Mouse (Mus musculus) forebrain, embryonic 14.5 days (tissue): Measurements from ENCODE around the gene Txndc16. TPM values are rescaled to one million over a fixed set of nuclear protein-coding genes. Genes with fewer than 3 reads are reported as not detected.

Experiments
- ATAC-seq: fragments of 200-750 bp; cut with Nextera tagmentation; 2 replicates; pipeline ENCODE4 v1.8.0; 2017; ENCODE audit warnings: mild to moderate bottlenecking, moderate library complexity
- DNase-seq: peaks from one replicate; pipeline ENCODE4 v3.0.0-alpha.2; 2015; ENCODE audit warnings: low spot score
- H3K27ac ChIP-seq: fragments of 300-500 bp; sonication (generic); 2 replicates; pipeline ENCODE4 v1.5.1; 2014; ENCODE audit warnings: low read depth, mild to moderate bottlenecking, control low read depth, low read length, moderate library complexity
- H3K27me3 ChIP-seq: fragments of 300-500 bp; sonication (generic); replicated peaks from 2 replicates; pipeline ENCODE4 v1.6.1; 2014; ENCODE audit warnings: low read length, control low read depth, mixed read lengths; ENCODE audit not compliant: control insufficient read depth, insufficient read depth
- H3K36me3 ChIP-seq: fragments of 300-500 bp; sonication (generic); 2 replicates; pipeline ENCODE4 v1.6.1; 2014; ENCODE audit warnings: low read length, control low read depth; ENCODE audit not compliant: control insufficient read depth, insufficient read depth
- H3K4me1 ChIP-seq: fragments of 300-500 bp; sonication (generic); 2 replicates; pipeline ENCODE4 v1.6.1; 2014; ENCODE audit warnings: antibody characterized with exemption, low read length, control low read depth; ENCODE audit not compliant: control insufficient read depth, insufficient read depth
- H3K4me2 ChIP-seq: fragments of 300-500 bp; sonication (generic); 2 replicates; pipeline ENCODE4 v1.6.1; 2014; ENCODE audit warnings: mild to moderate bottlenecking, control low read depth, low read length
- H3K4me3 ChIP-seq: fragments of 300-500 bp; sonication (generic); 2 replicates; pipeline ENCODE4 v1.5.1; 2014; ENCODE audit warnings: low read depth, low read length, control low read depth
- H3K9ac ChIP-seq: fragments of 300-500 bp; sonication (generic); 2 replicates; pipeline ENCODE4 v1.6.1; 2014; ENCODE audit warnings: mild to moderate bottlenecking, low read length, control low read depth, moderate library complexity
- H3K9me3 ChIP-seq: fragments of 300-500 bp; sonication (generic); replicated peaks from 2 replicates; pipeline ENCODE4 v1.6.1; 2016; ENCODE audit warnings: low read length, control low read depth, mixed read lengths; ENCODE audit not compliant: control insufficient read depth
- WGBS: fragments of 180-500 bp; shearing (Covaris S2); extraction: QIAGEN DNeasy Blood & Tissue Kit; methylation state at CpG from one replicate; pipeline ENCODE4 v1.1.7; 2014; 5-methylcytosine and 5-hydroxymethylcytosine counted together
- polyA plus RNA-seq: library from polyadenylated mRNA; unstranded; fragments of >200 nt; fragmentation: Nextera tagmentation; extraction: Ambion mirVana; gene quantifications from 2 replicates; pipeline ENCODE4 v1.2.1, GENCODE M21; 2014

Txndc16 gene
- 29.1 and 36.4 TPM in 2 replicates for polyA plus RNA-seq

DNA sequence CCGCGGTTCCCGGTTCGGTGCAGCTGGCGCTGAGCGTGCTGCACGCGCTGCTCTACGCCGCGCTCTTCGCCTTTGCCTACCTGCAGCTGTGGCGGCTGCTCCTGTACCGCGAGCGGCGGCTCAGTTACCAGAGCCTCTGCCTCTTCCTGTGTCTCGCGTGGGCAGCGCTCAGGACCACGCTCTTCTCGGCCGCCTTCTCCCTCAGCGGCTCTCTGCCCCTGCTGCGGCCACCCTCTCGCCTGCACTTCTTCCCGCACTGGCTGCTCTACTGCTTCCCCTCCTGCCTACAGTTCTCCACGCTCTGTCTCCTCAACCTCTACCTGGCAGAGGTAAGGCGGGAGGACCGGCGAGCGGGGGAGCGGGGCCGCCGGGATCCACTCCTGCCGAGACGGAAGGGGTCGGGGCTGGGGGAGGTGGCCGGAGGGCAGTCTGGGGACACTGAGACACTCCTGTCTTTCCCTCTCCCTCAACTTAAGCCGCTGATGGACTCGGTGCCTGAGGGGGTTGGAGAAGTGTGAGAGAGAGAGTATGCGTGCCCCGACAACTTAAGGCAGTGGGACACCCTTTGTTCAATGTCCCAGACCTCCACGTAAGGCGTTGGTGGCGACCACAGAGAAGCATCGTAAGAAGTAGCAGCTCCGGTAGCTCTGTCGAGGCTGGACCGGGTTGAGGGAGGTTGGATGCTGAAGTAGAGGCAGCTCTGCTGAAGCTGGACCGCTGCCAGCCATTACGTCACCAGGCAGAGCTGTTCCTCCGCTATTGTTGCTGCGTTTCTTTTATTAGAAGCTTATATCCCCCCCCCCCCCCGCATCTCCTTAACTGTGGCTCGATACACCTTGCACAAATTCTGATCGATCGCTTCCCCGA, at the start of gene Txndc16:
TSS of gene Txndc16 (minus strand) at position 239 of the 867 bp plus-strand sequence.
- H3K27me3 ChIP-seq, result no peaks in the 10 kb centered on the region
- H3K9me3 ChIP-seq, result no peaks in the 10 kb centered on the region
- under 1% methylated on average over 59 of the region's 59 CpGs for WGBS
- peak within 1 kb of the TSS; percentile 98 for H3K27ac ChIP-seq
- ATAC-seq (peak; percentile 46), DNase-seq (peak; percentile 96)
- peak within 1 kb of the TSS; percentile 98 for H3K9ac ChIP-seq
- peaks cover 10% of the 10 kb centered on the region; the same call in 1 of the 2 replicates for H3K4me1 ChIP-seq
- H3K36me3 ChIP-seq, result no peaks in the 10 kb centered on the region
- H3K4me3 ChIP-seq, result peak within 1 kb of the TSS; percentile 95
- peak within 1 kb of the TSS; percentile 77 for H3K4me2 ChIP-seq

DNA sequence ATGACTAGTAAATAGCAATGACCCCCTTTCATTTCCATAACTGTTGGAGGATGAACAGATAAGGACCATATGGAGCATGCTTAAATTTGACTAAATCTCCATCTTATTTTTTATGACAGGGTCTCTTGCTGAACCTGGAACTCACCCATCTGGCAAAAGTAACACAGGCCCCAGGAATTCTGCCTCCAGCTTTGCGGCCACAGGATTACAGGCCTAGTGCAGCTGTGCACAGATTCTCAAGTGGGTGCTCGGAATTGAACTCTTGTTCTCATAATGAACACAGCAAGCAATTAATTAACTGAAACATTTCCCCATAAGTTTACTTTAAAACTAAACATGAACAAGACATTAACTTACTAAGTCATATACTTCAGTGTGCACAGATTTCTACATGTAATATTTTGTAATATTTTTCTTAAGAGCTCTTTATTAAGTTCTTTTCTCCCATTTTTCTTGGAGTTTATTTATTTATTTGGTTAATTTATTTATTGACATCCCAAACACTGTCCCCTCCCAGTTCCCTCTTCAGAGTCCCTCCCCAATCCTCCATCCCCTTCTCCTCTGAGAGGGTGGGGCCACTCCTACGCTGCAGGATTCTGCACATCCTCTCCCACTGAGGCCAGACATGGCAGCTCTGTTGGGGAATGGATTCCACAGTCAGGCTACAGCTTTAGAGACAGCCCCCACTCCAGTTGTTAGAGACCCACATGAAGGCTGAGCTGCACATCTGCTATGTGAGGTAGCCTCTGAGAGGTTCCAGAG, 43.9 kb upstream of the Txndc16 start:
- ATAC-seq (no peak), DNase-seq (no peak)
- Histone ChIP-seq H3K27me3 (no peaks in the 10 kb centered on the region), H3K4me1 (no peaks in the 10 kb centered on the region), H3K9me3 (0 out of 2 replicates have a peak, but pooled peaks cover 2% of the 10 kb centered on the region), H3K36me3 (peaks cover 18% of the 10 kb centered on the region), H3K4me2 (no peak overlapping the region), H3K27ac (no peak overlapping the region), H3K4me3 (no peak overlapping the region), H3K9ac (no peak overlapping the region)
- 86% methylated on average over 3 of the region's 3 CpGs for WGBS

GRCm38 (mm10) chr14:45251548-45252076, 31.5 kb upstream of the Txndc16 start:
- Histone ChIP-seq H3K27me3 (no peaks in the 10 kb centered on the region), H3K9me3 (no peaks in the 10 kb centered on the region; the same call in 1 of the 2 replicates), H3K27ac (no peak overlapping the region), H3K4me1 (no peaks in the 10 kb centered on the region), H3K36me3 (peaks cover 17% of the 10 kb centered on the region), H3K4me2 (no peak overlapping the region), H3K4me3 (no peak overlapping the region), H3K9ac (no peak overlapping the region)
- ATAC-seq (no peak), DNase-seq (no peak)
- 88% methylated on average over 4 of the region's 4 CpGs for WGBS

GRCm38 (mm10) chr14:45241613-45242012, 21.5 kb upstream of the Txndc16 start:
- ATAC-seq, result no peak
- WGBS, result 58% methylated on average over 1 of the region's 1 CpGs
- H3K27ac ChIP-seq, result no peak overlapping the region
- H3K9me3 ChIP-seq, result no peaks in the 10 kb centered on the region
- no peak overlapping the region for H3K4me3 ChIP-seq
- H3K4me2 ChIP-seq, result no peak overlapping the region
- H3K4me1 ChIP-seq, result no peaks in the 10 kb centered on the region
- H3K27me3 ChIP-seq, result no peaks in the 10 kb centered on the region
- H3K9ac ChIP-seq, result no peak overlapping the region
- 0 out of 2 replicates have a peak, but pooled peaks cover 3% of the 10 kb centered on the region for H3K36me3 ChIP-seq
- DNase-seq, result no peak

GRCm38 (mm10) chr14:45239042-45239441, 18.9 kb upstream of the Txndc16 start:
- ATAC-seq (no peak), DNase-seq (no peak)
- 85% methylated on average over 2 of the region's 2 CpGs for WGBS
- H3K4me3 ChIP-seq, result no peak overlapping the region
- H3K9me3 ChIP-seq, result no peaks in the 10 kb centered on the region
- H3K36me3 ChIP-seq, result no peaks in the 10 kb centered on the region
- H3K9ac ChIP-seq, result no peak overlapping the region
- H3K27me3 ChIP-seq, result no peaks in the 10 kb centered on the region
- H3K27ac ChIP-seq, result no peak overlapping the region
- no peaks in the 10 kb centered on the region for H3K4me1 ChIP-seq
- no peak overlapping the region for H3K4me2 ChIP-seq

DNA sequence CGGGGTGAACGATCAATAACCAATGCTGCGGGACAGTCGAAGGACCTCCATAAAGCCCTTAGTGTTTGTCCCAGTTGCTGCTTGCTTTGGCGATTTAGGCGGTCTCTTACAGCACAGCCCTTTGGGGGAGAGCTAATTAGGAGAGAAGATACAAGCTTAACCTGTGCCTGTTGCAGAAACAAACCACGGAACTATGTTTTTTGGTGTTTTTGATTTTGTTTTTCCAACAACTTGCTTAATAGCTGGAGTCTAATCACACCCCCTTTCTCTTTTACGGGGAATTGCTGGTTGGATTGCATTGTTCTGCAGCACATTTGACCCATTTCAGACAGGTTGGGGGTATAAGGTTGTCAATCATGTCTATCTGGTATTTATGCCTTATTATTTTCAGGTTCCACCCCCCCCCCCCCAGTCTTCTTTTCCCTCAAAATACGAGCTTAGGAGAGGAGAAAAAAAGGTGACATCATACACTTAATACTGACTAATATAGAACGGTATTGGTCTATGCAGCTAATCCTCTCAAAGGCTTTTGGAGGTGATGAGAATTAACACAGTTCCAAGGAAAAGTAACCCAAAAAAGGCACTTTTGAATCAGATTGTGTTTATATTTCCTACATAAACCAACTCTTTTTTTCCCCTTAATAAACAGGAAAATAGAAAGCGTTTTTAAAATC, 966 bp upstream of the Txndc16 start:
- peak overlapping the region; percentile 98 for H3K27ac ChIP-seq
- H3K9me3 ChIP-seq, result no peaks in the 10 kb centered on the region
- peak overlapping the region; percentile 95 for H3K4me3 ChIP-seq
- 7% methylated on average over 11 of the region's 11 CpGs for WGBS
- H3K9ac ChIP-seq, result peak overlapping the region; percentile 98
- peak; percentile 56 for DNase-seq
- H3K27me3 ChIP-seq, result no peaks in the 10 kb centered on the region
- H3K4me2 ChIP-seq, result peak overlapping the region; percentile 61
- ATAC-seq, result no peak
- H3K4me1 ChIP-seq, result peaks cover 10% of the 10 kb centered on the region; the same call in 1 of the 2 replicates
- no peaks in the 10 kb centered on the region for H3K36me3 ChIP-seq

- Histone ChIP-seq H3K4me2 (peak within 1 kb of the TSS; percentile 77), H3K27me3 (no peaks in the 10 kb centered on the region), H3K27ac (peak within 1 kb of the TSS; percentile 98), H3K4me3 (peak within 1 kb of the TSS; percentile 95), H3K9me3 (no peaks in the 10 kb centered on the region), H3K4me1 (peaks cover 10% of the 10 kb centered on the region; the same call in 1 of the 2 replicates), H3K36me3 (no peaks in the 10 kb centered on the region), H3K9ac (peak within 1 kb of the TSS; percentile 98)
- DNase-seq (peak; percentile 100), ATAC-seq (peak; percentile 98)
- WGBS, result under 1% methylated on average over 66 of the region's 86 CpGs
Observed at GRCm38 (mm10) chr14:45219281-45220089, 643 bp downstream of the Txndc16 start, which contains the start of gene Gpr137c. Gene Gpr137c (plus strand): TSS chr14:45219717.
